Mouse (Mus musculus): Measurements from ENCODE around the gene Olfr679. TPM values are rescaled to one million over a fixed set of nuclear protein-coding genes. Genes with fewer than 3 reads are reported as not detected.
"Not testable (repeated sequence)": the region's sequence is repeated elsewhere in the genome, so short reads cannot be mapped to it uniquely, and the experiment has no call there.

Gene Olfr679
- polyA plus RNA-seq (2015; fragmentation: Nextera tagmentation; extraction: Ambion mirVana): not detected in 2 replicates

- 32% methylated on average over 1 of the region's 1 CpGs for WGBS
- Histone ChIP-seq H3K4me1 (replicated peaks; ENCODE audit: control insufficient read depth, insufficient read depth, low read length) (no peaks in the 10 kb centered on the region), H3K9ac (ENCODE audit: low read length) (no peak within 1 kb of the TSS), H3K4me2 (ENCODE audit: low read depth, low read length) (no peak within 1 kb of the TSS), H3K9me3 (ENCODE audit: control insufficient read depth, low read length) (no peaks in the 10 kb centered on the region), H3K27ac (ENCODE audit: low read length) (no peak within 1 kb of the TSS), H3K36me3 (ENCODE audit: control insufficient read depth, insufficient read depth, low read length) (no peaks in the 10 kb centered on the region), H3K27me3 (ENCODE audit: control insufficient read depth, insufficient read depth, low read depth, low read length) (no peaks in the 10 kb centered on the region), H3K4me3 (ENCODE audit: low read length) (no peak within 1 kb of the TSS)
- ATAC-seq (ENCODE audit: low read depth): no peak
Observed at GRCm38 (mm10) chr7:105080905-105081304, at the start of gene Olfr679. Gene Olfr679, plus strand, starts transcription at chr7:105081205.

GRCm38 (mm10) chr7:105032398-105032797 is 48.6 kb upstream of the Olfr679 start, which contains the start of gene Olfr676:
Gene Olfr676, plus strand, starts transcription at chr7:105032698.
- no peak within 1 kb of the TSS for H3K4me2 ChIP-seq (ENCODE audit: low read depth, low read length)
- H3K27ac ChIP-seq (ENCODE audit: low read length): no peak within 1 kb of the TSS
- no peak for ATAC-seq (ENCODE audit: low read depth)
- H3K27me3 ChIP-seq (ENCODE audit: control insufficient read depth, insufficient read depth, low read depth, low read length): no peaks in the 10 kb centered on the region
- H3K9ac ChIP-seq (ENCODE audit: low read length): no peak within 1 kb of the TSS
- H3K4me3 ChIP-seq (ENCODE audit: low read length): no peak within 1 kb of the TSS
- H3K4me1 ChIP-seq (replicated peaks; ENCODE audit: control insufficient read depth, insufficient read depth, low read length): no peaks in the 10 kb centered on the region
- H3K36me3 ChIP-seq (ENCODE audit: control insufficient read depth, insufficient read depth, low read length): no peaks in the 10 kb centered on the region
- H3K9me3 ChIP-seq (ENCODE audit: control insufficient read depth, low read length): no peaks in the 10 kb centered on the region

DNA sequence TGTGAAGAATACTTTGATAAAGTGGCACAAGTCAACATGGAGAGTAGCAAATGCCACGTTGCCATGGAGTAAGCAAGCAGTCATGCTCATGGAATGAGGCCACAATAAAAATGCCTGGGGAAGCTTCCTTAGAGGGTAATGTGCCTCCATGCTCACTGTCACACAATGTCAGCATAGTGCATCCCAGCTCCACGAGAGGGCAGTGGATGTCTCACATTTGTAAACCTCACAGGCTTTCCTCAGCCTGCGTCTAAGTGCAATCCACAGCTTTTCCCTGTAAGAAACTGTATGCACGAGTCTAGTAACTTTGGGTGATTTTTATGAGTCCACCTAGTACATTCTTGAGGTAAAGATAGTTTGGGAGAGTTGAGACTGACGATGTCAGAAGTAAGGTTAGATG is 47.2 kb upstream of the Olfr679 start:
- not testable (repeated sequence) for H3K27me3 ChIP-seq (ENCODE audit: control insufficient read depth, insufficient read depth, low read depth, low read length); ATAC-seq (ENCODE audit: low read depth); H3K4me2 ChIP-seq (ENCODE audit: low read depth, low read length); H3K9ac ChIP-seq (ENCODE audit: low read length); H3K4me3 ChIP-seq (ENCODE audit: low read length); H3K4me1 ChIP-seq (replicated peaks; ENCODE audit: control insufficient read depth, insufficient read depth, low read length); H3K36me3 ChIP-seq (ENCODE audit: control insufficient read depth, insufficient read depth, low read length); H3K9me3 ChIP-seq (ENCODE audit: control insufficient read depth, low read length); H3K27ac ChIP-seq (ENCODE audit: low read length)
- 48% methylated on average over 5 of the region's 5 CpGs for WGBS

DNA sequence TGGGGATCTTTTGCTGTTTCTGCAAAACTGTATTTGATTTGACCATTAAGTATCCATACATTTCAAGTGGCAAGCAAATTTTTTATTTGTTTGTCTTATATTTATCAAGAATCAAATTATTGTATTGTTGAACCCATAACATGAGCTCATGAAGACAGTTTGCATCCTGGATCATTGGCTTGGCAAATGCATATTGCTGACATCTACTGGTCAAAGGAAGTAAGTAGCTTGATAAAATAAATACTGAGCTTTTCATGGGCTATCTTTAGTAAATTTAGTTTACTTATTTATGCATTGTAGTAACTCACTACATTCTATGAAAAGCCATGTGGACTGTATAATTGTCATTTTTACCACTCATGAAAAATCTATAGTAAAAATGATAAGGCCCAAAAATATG is 22.1 kb upstream of the Olfr679 start:
- Histone ChIP-seq H3K27ac (ENCODE audit: low read length) (no peak overlapping the region), H3K9me3 (ENCODE audit: control insufficient read depth, low read length) (no peaks in the 10 kb centered on the region), H3K27me3 (ENCODE audit: control insufficient read depth, insufficient read depth, low read depth, low read length) (no peaks in the 10 kb centered on the region), H3K4me1 (replicated peaks; ENCODE audit: control insufficient read depth, insufficient read depth, low read length) (no peaks in the 10 kb centered on the region), H3K36me3 (ENCODE audit: control insufficient read depth, insufficient read depth, low read length) (no peaks in the 10 kb centered on the region), H3K4me2 (ENCODE audit: low read depth, low read length) (no peak overlapping the region), H3K9ac (ENCODE audit: low read length) (no peak overlapping the region), H3K4me3 (ENCODE audit: low read length) (no peak overlapping the region)
- no peak for ATAC-seq (ENCODE audit: low read depth)

DNA sequence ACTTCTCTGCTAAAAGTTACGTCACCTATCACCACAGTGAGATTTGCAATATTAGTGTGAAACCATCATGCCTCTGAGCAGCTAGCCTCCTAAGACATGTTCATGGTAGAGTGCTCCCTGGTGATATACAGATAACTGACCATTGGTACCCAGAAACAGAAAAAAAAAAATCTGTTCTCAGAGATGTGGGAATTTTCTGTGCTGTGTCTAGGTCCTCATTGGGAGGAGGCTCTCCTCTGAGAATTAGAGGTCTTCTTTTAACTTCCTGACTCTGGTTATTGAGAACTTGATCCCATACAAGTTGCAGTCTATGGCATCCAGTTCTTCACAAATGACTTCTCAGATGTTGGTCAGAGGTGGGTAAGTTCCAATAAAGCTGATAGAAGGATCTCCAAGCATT is 16.8 kb upstream of the Olfr679 start, which contains the start of gene Olfr678:
Olfr678 (plus strand) TSS at position 301 of the 400 bp plus-strand sequence.
- no peak within 1 kb of the TSS for H3K4me3 ChIP-seq (ENCODE audit: low read length)
- ATAC-seq (ENCODE audit: low read depth): no peak
- no peaks in the 10 kb centered on the region for H3K9me3 ChIP-seq (ENCODE audit: control insufficient read depth, low read length)
- H3K36me3 ChIP-seq (ENCODE audit: control insufficient read depth, insufficient read depth, low read length): no peaks in the 10 kb centered on the region
- no peak within 1 kb of the TSS for H3K4me2 ChIP-seq (ENCODE audit: low read depth, low read length)
- H3K27ac ChIP-seq (ENCODE audit: low read length): no peak within 1 kb of the TSS
- H3K4me1 ChIP-seq (replicated peaks; ENCODE audit: control insufficient read depth, insufficient read depth, low read length): no peaks in the 10 kb centered on the region
- H3K9ac ChIP-seq (ENCODE audit: low read length): no peak within 1 kb of the TSS
- WGBS: 81% methylated on average over 1 of the region's 1 CpGs
- H3K27me3 ChIP-seq (ENCODE audit: control insufficient read depth, insufficient read depth, low read depth, low read length): no peaks in the 10 kb centered on the region

GRCm38 (mm10) chr7:105092717-105093116 is 11.7 kb downstream of the Olfr679 start, which contains the start of gene Olfr680-ps1:
Gene Olfr680-ps1, minus strand, starts transcription at chr7:105092817.
- H3K9me3 ChIP-seq (ENCODE audit: control insufficient read depth, low read length); H3K4me1 ChIP-seq (replicated peaks; ENCODE audit: control insufficient read depth, insufficient read depth, low read length); H3K27me3 ChIP-seq (ENCODE audit: control insufficient read depth, insufficient read depth, low read depth, low read length); H3K9ac ChIP-seq (ENCODE audit: low read length); H3K4me2 ChIP-seq (ENCODE audit: low read depth, low read length); H3K27ac ChIP-seq (ENCODE audit: low read length); ATAC-seq (ENCODE audit: low read depth); H3K36me3 ChIP-seq (ENCODE audit: control insufficient read depth, insufficient read depth, low read length); H3K4me3 ChIP-seq (ENCODE audit: low read length): not testable (repeated sequence)

- Histone ChIP-seq H3K27ac (ENCODE audit: low read length) (no peak within 1 kb of the TSS), H3K4me2 (ENCODE audit: low read depth, low read length) (no peak within 1 kb of the TSS), H3K4me3 (ENCODE audit: low read length) (no peak within 1 kb of the TSS), H3K9ac (ENCODE audit: low read length) (no peak within 1 kb of the TSS), H3K27me3 (ENCODE audit: control insufficient read depth, insufficient read depth, low read depth, low read length) (no peaks in the 10 kb centered on the region), H3K9me3 (ENCODE audit: control insufficient read depth, low read length) (no peaks in the 10 kb centered on the region), H3K36me3 (ENCODE audit: control insufficient read depth, insufficient read depth, low read length) (no peaks in the 10 kb centered on the region), H3K4me1 (replicated peaks; ENCODE audit: control insufficient read depth, insufficient read depth, low read length) (no peaks in the 10 kb centered on the region)
- no peak for ATAC-seq (ENCODE audit: low read depth)
Observed at GRCm38 (mm10) chr7:105116536-105116935, 35.5 kb downstream of the Olfr679 start, which contains the start of gene Olfr681. Gene Olfr681, plus strand, starts transcription at chr7:105116836.

Other genes starting within 250 kb of the Olfr679 start
- gene Usp17lb, start 238.6 kb upstream of the Olfr679 start, polyA plus RNA-seq (2015; fragmentation: Nextera tagmentation; extraction: Ambion mirVana): not detected in 2 replicates
- not detected in 2 replicates for gene Usp17la, start 224.2 kb upstream of the Olfr679 start, polyA plus RNA-seq (2015; fragmentation: Nextera tagmentation; extraction: Ambion mirVana)
- not detected in 2 replicates for gene Olfr665, start 203.2 kb upstream of the Olfr679 start, polyA plus RNA-seq (2015; fragmentation: Nextera tagmentation; extraction: Ambion mirVana)
- not detected in 2 replicates for gene Olfr666, start 185.3 kb upstream of the Olfr679 start, polyA plus RNA-seq (2015; fragmentation: Nextera tagmentation; extraction: Ambion mirVana)
- gene Olfr667, start 159.7 kb upstream of the Olfr679 start, polyA plus RNA-seq (2015; fragmentation: Nextera tagmentation; extraction: Ambion mirVana): not detected in 2 replicates
- gene Olfr668, start 153.1 kb upstream of the Olfr679 start, polyA plus RNA-seq (2015; fragmentation: Nextera tagmentation; extraction: Ambion mirVana): not detected in 2 replicates
- not detected in 2 replicates for gene Olfr669, start 147.0 kb upstream of the Olfr679 start, polyA plus RNA-seq (2015; fragmentation: Nextera tagmentation; extraction: Ambion mirVana)
- gene Olfr670, start 118.6 kb upstream of the Olfr679 start, polyA plus RNA-seq (2015; fragmentation: Nextera tagmentation; extraction: Ambion mirVana): not detected in 2 replicates
- gene Olfr671, start 102.1 kb upstream of the Olfr679 start, polyA plus RNA-seq (2015; fragmentation: Nextera tagmentation; extraction: Ambion mirVana): not detected in 2 replicates
- not detected in 2 replicates for gene Olfr672, start 79.2 kb upstream of the Olfr679 start, polyA plus RNA-seq (2015; fragmentation: Nextera tagmentation; extraction: Ambion mirVana)
- gene Olfr675, start 52.7 kb upstream of the Olfr679 start, polyA plus RNA-seq (2015; fragmentation: Nextera tagmentation; extraction: Ambion mirVana): not detected in 2 replicates
- not detected in 2 replicates for gene Olfr676, start 48.5 kb upstream of the Olfr679 start, polyA plus RNA-seq (2015; fragmentation: Nextera tagmentation; extraction: Ambion mirVana)
- gene Olfr677, start 29.8 kb upstream of the Olfr679 start, polyA plus RNA-seq (2015; fragmentation: Nextera tagmentation; extraction: Ambion mirVana): not detected in 2 replicates
- gene Olfr678, start 16.7 kb upstream of the Olfr679 start, polyA plus RNA-seq (2015; fragmentation: Nextera tagmentation; extraction: Ambion mirVana): not detected in 2 replicates
- gene Olfr680-ps1, start 11.6 kb downstream of the Olfr679 start, polyA plus RNA-seq (2015; fragmentation: Nextera tagmentation; extraction: Ambion mirVana): not detected in 2 replicates
- gene Olfr681, start 35.6 kb downstream of the Olfr679 start, polyA plus RNA-seq (2015; fragmentation: Nextera tagmentation; extraction: Ambion mirVana): not detected in 2 replicates
- gene Olfr683, start 65.8 kb downstream of the Olfr679 start, polyA plus RNA-seq (2015; fragmentation: Nextera tagmentation; extraction: Ambion mirVana): not detected in 2 replicates
- not detected in 2 replicates for gene Olfr684, start 82.4 kb downstream of the Olfr679 start, polyA plus RNA-seq (2015; fragmentation: Nextera tagmentation; extraction: Ambion mirVana)
- gene Olfr685, start 104.8 kb downstream of the Olfr679 start, polyA plus RNA-seq (2015; fragmentation: Nextera tagmentation; extraction: Ambion mirVana): not detected in 2 replicates
- gene Olfr686, start 126.3 kb downstream of the Olfr679 start, polyA plus RNA-seq (2015; fragmentation: Nextera tagmentation; extraction: Ambion mirVana): not detected in 2 replicates
- not detected in 2 replicates for gene Olfr688, start 206.9 kb downstream of the Olfr679 start, polyA plus RNA-seq (2015; fragmentation: Nextera tagmentation; extraction: Ambion mirVana)
- not detected in 2 replicates for gene Olfr689, start 230.0 kb downstream of the Olfr679 start, polyA plus RNA-seq (2015; fragmentation: Nextera tagmentation; extraction: Ambion mirVana)